Comparison of ENCODE assay signal across 8 mouse cellular contexts in the genomic region with DNA sequence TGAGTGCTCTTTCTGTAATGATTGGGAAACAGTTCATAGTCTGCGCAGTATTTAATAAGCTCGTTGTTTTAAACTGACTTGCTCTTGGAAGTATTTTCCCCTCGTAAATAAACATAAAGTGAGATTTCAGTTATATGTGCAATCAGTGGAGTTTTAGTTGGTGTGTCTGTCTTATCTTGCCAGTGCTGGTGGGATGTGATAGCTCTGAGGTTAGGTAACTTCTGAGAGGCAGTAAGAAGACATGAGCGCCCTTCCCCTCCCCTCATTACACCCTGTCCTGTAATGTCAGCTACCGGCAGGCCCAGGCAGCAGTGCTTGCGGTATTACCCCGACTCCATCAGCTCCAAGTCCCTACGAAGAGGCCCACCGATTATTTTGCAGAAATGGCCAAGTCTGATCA. TPM values are rescaled to one million over a fixed set of nuclear protein-coding genes. Genes with fewer than 3 reads are reported as not detected.
DNase-seq lines count a peak whose midpoint lies in the region; ATAC-seq and TF ChIP-seq lines count a peak whose summit lies in the region.

No protein-coding gene starts in this region.

- H3K27ac ChIP-seq in kidney, embryonic 16.5 days (ENCODE audit: low read length), result no peak overlapping the region
- no peak overlapping the region for H3K27ac ChIP-seq in embryonic facial prominence, embryonic 12.5 days
- no peak overlapping the region for H3K27ac ChIP-seq in intestine, postnatal 0 days (ENCODE audit: low read depth, low read length)
- no peak overlapping the region for H3K27ac ChIP-seq in midbrain, embryonic 16.5 days (ENCODE audit: low read length)

- ATAC-seq in kidney, embryonic 16.5 days (ENCODE audit: low FRiP score, low TSS enrichment), result no peak
- no peak for ATAC-seq in embryonic facial prominence, embryonic 12.5 days (ENCODE audit: insufficient number of reproducible peaks, insufficient read depth, low FRiP score, low TSS enrichment)
- ATAC-seq in intestine, postnatal 0 days, result no peak
- no peak for ATAC-seq in midbrain, embryonic 16.5 days

- no peak for TF ChIP-seq CTCF in intestine, postnatal 0 days (IDR thresholded peaks at IDR 0.05; ENCODE audit: low read depth)

- no peaks in the 10 kb centered on the region for H3K27me3 ChIP-seq in kidney, embryonic 16.5 days (ENCODE audit: insufficient read depth, low read length)
- H3K27me3 ChIP-seq in embryonic facial prominence, embryonic 12.5 days, result no peaks in the 10 kb centered on the region
- H3K27me3 ChIP-seq in intestine, postnatal 0 days (replicated peaks; ENCODE audit: control insufficient read depth, insufficient read depth, low read length), result no peaks in the 10 kb centered on the region
- H3K27me3 ChIP-seq in midbrain, embryonic 16.5 days (ENCODE audit: control insufficient read depth, insufficient read depth, low read depth, low read length), result no peaks in the 10 kb centered on the region

- peak overlapping the region; percentile 77 for H3K9ac ChIP-seq in kidney, embryonic 16.5 days (replicated peaks; ENCODE audit: low read length)
- peak overlapping the region; percentile 83; the same call in 1 of the 2 replicates for H3K9ac ChIP-seq in embryonic facial prominence, embryonic 12.5 days
- H3K9ac ChIP-seq in intestine, postnatal 0 days (ENCODE audit: low read depth, low read length), result no peak overlapping the region
- no peak overlapping the region for H3K9ac ChIP-seq in midbrain, embryonic 16.5 days (ENCODE audit: low read depth, low read length)

- WGBS in kidney, embryonic 16.5 days, result 82% methylated on average over 9 of the region's 9 CpGs
- 90% methylated on average over 9 of the region's 9 CpGs for WGBS in embryonic facial prominence, embryonic 12.5 days
- WGBS in intestine, postnatal 0 days, result 76% methylated on average over 9 of the region's 9 CpGs
- WGBS in midbrain, embryonic 16.5 days, result 91% methylated on average over 9 of the region's 9 CpGs

- peak overlapping the region; percentile 61 for H3K4me2 ChIP-seq in kidney, embryonic 16.5 days (replicated peaks; ENCODE audit: low read depth, low read length)
- peak overlapping the region; percentile 89 for H3K4me2 ChIP-seq in embryonic facial prominence, embryonic 12.5 days (replicated peaks)
- peak overlapping the region; percentile 97 for H3K4me2 ChIP-seq in intestine, postnatal 0 days (replicated peaks; ENCODE audit: low read depth)
- H3K4me2 ChIP-seq in midbrain, embryonic 16.5 days (ENCODE audit: low read length), result peak overlapping the region; percentile 97

- peaks cover 8% of the 10 kb centered on the region for H3K4me1 ChIP-seq in kidney, embryonic 16.5 days (ENCODE audit: insufficient read depth, low read length)
- peaks cover 9% of the 10 kb centered on the region for H3K4me1 ChIP-seq in embryonic facial prominence, embryonic 12.5 days
- no peaks in the 10 kb centered on the region for H3K4me1 ChIP-seq in intestine, postnatal 0 days (replicated peaks; ENCODE audit: control insufficient read depth, insufficient read depth, low read length)
- H3K4me1 ChIP-seq in midbrain, embryonic 16.5 days (ENCODE audit: control insufficient read depth, insufficient read depth, low read length), result peaks cover 10% of the 10 kb centered on the region

- H3K9me3 ChIP-seq in kidney, embryonic 16.5 days (ENCODE audit: low read length), result peaks cover 8% of the 10 kb centered on the region; the same call in 1 of the 2 replicates
- H3K9me3 ChIP-seq in embryonic facial prominence, embryonic 12.5 days, result peaks cover 7% of the 10 kb centered on the region; the same call in 1 of the 2 replicates
- H3K9me3 ChIP-seq in intestine, postnatal 0 days (ENCODE audit: control insufficient read depth), result no peaks in the 10 kb centered on the region
- no peaks in the 10 kb centered on the region; the same call in 1 of the 2 replicates for H3K9me3 ChIP-seq in midbrain, embryonic 16.5 days (replicated peaks; ENCODE audit: control insufficient read depth, low read length, poor library complexity, severe bottlenecking)

- H3K4me3 ChIP-seq in kidney, embryonic 16.5 days (ENCODE audit: low read length), result peak overlapping the region; percentile 76
- H3K4me3 ChIP-seq in embryonic facial prominence, embryonic 12.5 days, result peak overlapping the region; percentile 88
- peak overlapping the region; percentile 76 for H3K4me3 ChIP-seq in intestine, postnatal 0 days (ENCODE audit: low read depth, low read length)
- H3K4me3 ChIP-seq in midbrain, embryonic 16.5 days (ENCODE audit: low read depth, low read length), result peak overlapping the region; percentile 86

- no peak for DNase-seq in kidney, postnatal 10 days
- no peak for DNase-seq in adipocyte (ENCODE audit: low spot score)
- DNase-seq in spleen, postnatal 14 days (ENCODE audit: low spot score in 2 of 2), result no peak
- DNase-seq in cerebellum, adult 11 months, result no peak

- H3K36me3 ChIP-seq in kidney, embryonic 16.5 days (ENCODE audit: insufficient read depth, low read length), result peaks cover 34% of the 10 kb centered on the region
- peaks cover 33% of the 10 kb centered on the region for H3K36me3 ChIP-seq in embryonic facial prominence, embryonic 12.5 days
- H3K36me3 ChIP-seq in intestine, postnatal 0 days (ENCODE audit: control insufficient read depth, insufficient read depth), result peaks cover 39% of the 10 kb centered on the region
- H3K36me3 ChIP-seq in midbrain, embryonic 16.5 days (ENCODE audit: control insufficient read depth, insufficient read depth, low read length), result peaks cover 11% of the 10 kb centered on the region

RNA-seq across cellular contexts. Expression of gene Ebna1bp2, which starts 1.2 kb away (rescaled TPM):
- polyA plus RNA-seq in kidney, embryonic 16.5 days (2015; fragmentation: Nextera tagmentation; extraction: Ambion mirVana), result 133 and 137 TPM in 2 replicates
- 154 and 165 TPM in 2 replicates for polyA plus RNA-seq in embryonic facial prominence, embryonic 12.5 days (2016; fragmentation: Nextera tagmentation; extraction: Ambion mirVana)
- polyA plus RNA-seq in intestine, postnatal 0 days (2015; fragmentation: Nextera tagmentation; extraction: Ambion mirVana), result 76.2 and 79.9 TPM in 2 replicates
- 84.8 and 98.6 TPM in 2 replicates for polyA plus RNA-seq in midbrain, embryonic 16.5 days (2015; fragmentation: Nextera tagmentation; extraction: Ambion mirVana)

RNA-seq across cellular contexts. Expression of gene Cfap57, which starts 1.2 kb away (rescaled TPM):
- 0.10 and 0.19 TPM in 2 replicates for polyA plus RNA-seq in kidney, embryonic 16.5 days (2015; fragmentation: Nextera tagmentation; extraction: Ambion mirVana)
- 0.41 and 0.46 TPM in 2 replicates for polyA plus RNA-seq in embryonic facial prominence, embryonic 12.5 days (2016; fragmentation: Nextera tagmentation; extraction: Ambion mirVana)
- 0.29 and 0.42 TPM in 2 replicates for polyA plus RNA-seq in intestine, postnatal 0 days (2015; fragmentation: Nextera tagmentation; extraction: Ambion mirVana)
- 2.0 and 2.5 TPM in 2 replicates for polyA plus RNA-seq in midbrain, embryonic 16.5 days (2015; fragmentation: Nextera tagmentation; extraction: Ambion mirVana)

RNA-seq across cellular contexts. Expression of gene Olfr62, which starts 37.0 kb away (rescaled TPM):
- polyA plus RNA-seq in kidney, embryonic 16.5 days (2015; fragmentation: Nextera tagmentation; extraction: Ambion mirVana), result not detected in 2 replicates
- not detected in 2 replicates for polyA plus RNA-seq in embryonic facial prominence, embryonic 12.5 days (2016; fragmentation: Nextera tagmentation; extraction: Ambion mirVana)
- polyA plus RNA-seq in intestine, postnatal 0 days (2015; fragmentation: Nextera tagmentation; extraction: Ambion mirVana), result not detected in 2 replicates
- not detected in 2 replicates for polyA plus RNA-seq in midbrain, embryonic 16.5 days (2015; fragmentation: Nextera tagmentation; extraction: Ambion mirVana)

Comparison
In these comparisons a context has a peak if more than half of its experiments do, and no peak if none do; other contexts are left out.
1. H3K9ac ChIP-seq: peak in kidney, embryonic 16.5 days (single experiment) and embryonic facial prominence, embryonic 12.5 days (single experiment); none in intestine, postnatal 0 days (single experiment) and midbrain, embryonic 16.5 days (single experiment).
2. Peak in every context shown above with its lines, with median percentiles within 50 percentile points of each other: H3K4me2 ChIP-seq and H3K4me3 ChIP-seq.